Mouse (Mus musculus) embryonic facial prominence, embryonic 13.5 days (tissue): ENCODE results near the gene Zc3h18. TPM values are rescaled to one million over a fixed set of nuclear protein-coding genes. Genes with fewer than 3 reads are reported as not detected.

Experiments used
- ATAC-seq: fragments of 200-750 bp; cut with Nextera tagmentation; 2 replicates; pipeline ENCODE4 v1.8.0; 2017; ENCODE audit warnings: low read depth; ENCODE audit not compliant: insufficient number of reproducible peaks, insufficient read depth, low FRiP score, low TSS enrichment
- H3K27ac ChIP-seq: fragments of 300-500 bp; sonication (generic); 2 replicates; pipeline ENCODE4 v1.5.1; 2015; ENCODE audit warnings: moderate library complexity, mild to moderate bottlenecking, inconsistent platforms
- H3K27me3 ChIP-seq: fragments of 300-500 bp; sonication (generic); 2 replicates; pipeline ENCODE4 v1.6.1; 2015; ENCODE audit warnings: mild to moderate bottlenecking, inconsistent platforms
- H3K36me3 ChIP-seq: fragments of 300-500 bp; sonication (generic); 2 replicates; pipeline ENCODE4 v1.6.1; 2015; ENCODE audit warnings: mild to moderate bottlenecking, inconsistent platforms
- H3K4me1 ChIP-seq: fragments of 300-500 bp; sonication (generic); 2 replicates; pipeline ENCODE4 v1.6.1; 2015; ENCODE audit warnings: inconsistent platforms
- H3K4me2 ChIP-seq: fragments of 300-500 bp; sonication (generic); 2 replicates; pipeline ENCODE4 v1.6.1; 2015; ENCODE audit warnings: moderate library complexity, mild to moderate bottlenecking, inconsistent platforms
- H3K4me3 ChIP-seq: fragments of 300-500 bp; sonication (generic); 2 replicates; pipeline ENCODE4 v1.5.1; 2015; ENCODE audit warnings: mild to moderate bottlenecking, inconsistent platforms
- H3K9ac ChIP-seq: fragments of 300-500 bp; sonication (generic); 2 replicates; pipeline ENCODE4 v1.6.1; 2015; ENCODE audit warnings: mild to moderate bottlenecking, inconsistent platforms
- H3K9me3 ChIP-seq: fragments of 300-500 bp; sonication (generic); 2 replicates; pipeline ENCODE4 v1.6.1; 2016; ENCODE audit warnings: inconsistent platforms
- WGBS: fragments of 180-500 bp; shearing (Covaris S2); methylation state at CpG from one replicate; pipeline ENCODE4 v1.1.7; 2015; ENCODE audit warnings: mixed read lengths; 5-methylcytosine and 5-hydroxymethylcytosine counted together
- polyA plus RNA-seq: library from polyadenylated mRNA; unstranded; fragments of >200 nt; fragmentation: Nextera tagmentation; extraction: Ambion mirVana; gene quantifications from 2 replicates; pipeline ENCODE4 v1.2.1, GENCODE M21; 2015

The Zc3h18 gene
- polyA plus RNA-seq, 1 experiment from 2014 or later = 54.8 TPM

GRCm38 (mm10) chr8:122442781-122443180 is 66.4 kb downstream of the Zc3h18 start:
- H3K27ac ChIP-seq = peak overlapping the region; percentile 85
- peak overlapping the region; percentile 77 for H3K4me3 ChIP-seq
- peak; percentile 8; the same call in 1 of the 2 replicates for ATAC-seq
- peak overlapping the region; percentile 81 for H3K9ac ChIP-seq
- peaks cover 19% of the 10 kb centered on the region for H3K36me3 ChIP-seq
- WGBS = under 1% methylated on average over 12 of the region's 12 CpGs
- no peaks in the 10 kb centered on the region for H3K27me3 ChIP-seq
- H3K4me1 ChIP-seq = peaks cover 35% of the 10 kb centered on the region
- H3K9me3 ChIP-seq = no peaks in the 10 kb centered on the region
- peak overlapping the region; percentile 97 for H3K4me2 ChIP-seq

- Histone ChIP-seq H3K4me1 (peaks cover 29% of the 10 kb centered on the region), H3K4me3 (peak within 1 kb of the TSS; percentile 77), H3K4me2 (peak within 1 kb of the TSS; percentile 97), H3K27ac (peak within 1 kb of the TSS; percentile 93), H3K27me3 (no peaks in the 10 kb centered on the region), H3K36me3 (peaks cover 13% of the 10 kb centered on the region), H3K9me3 (no peaks in the 10 kb centered on the region), H3K9ac (peak within 1 kb of the TSS; percentile 81)
- under 1% methylated on average over 47 of the region's 47 CpGs for WGBS
- peak; percentile 98 for ATAC-seq
These were observed 67.0 kb downstream of the Zc3h18 start, which contains the start of gene Mvd for GRCm38 (mm10) chr8:122443262-122444006. Gene Mvd, minus strand, starts transcription at chr8:122443422.

GRCm38 (mm10) chr8:122444058-122444748 is 67.8 kb downstream of the Zc3h18 start:
- peak overlapping the region; percentile 81 for H3K9ac ChIP-seq
- H3K27ac ChIP-seq = peak overlapping the region; percentile 93
- H3K9me3 ChIP-seq = no peaks in the 10 kb centered on the region
- H3K4me2 ChIP-seq = peak overlapping the region; percentile 97
- H3K4me1 ChIP-seq = peaks cover 29% of the 10 kb centered on the region
- peaks cover 6% of the 10 kb centered on the region for H3K36me3 ChIP-seq
- H3K4me3 ChIP-seq = peak overlapping the region; percentile 77
- no peaks in the 10 kb centered on the region for H3K27me3 ChIP-seq
- WGBS = 10% methylated on average over 19 of the region's 19 CpGs
- peak; percentile 33; the same call in 1 of the 2 replicates for ATAC-seq

- no peaks in the 10 kb centered on the region for H3K36me3 ChIP-seq
- H3K27ac ChIP-seq = peak overlapping the region; percentile 93
- WGBS = 68% methylated on average over 3 of the region's 3 CpGs
- ATAC-seq = no peak
- H3K9ac ChIP-seq = no peak overlapping the region
- H3K4me3 ChIP-seq = peak overlapping the region; percentile 77; the same call in 1 of the 2 replicates
- peaks cover 29% of the 10 kb centered on the region for H3K4me1 ChIP-seq
- peak overlapping the region; percentile 21; the same call in 1 of the 2 replicates for H3K4me2 ChIP-seq
- H3K9me3 ChIP-seq = no peaks in the 10 kb centered on the region
- no peaks in the 10 kb centered on the region for H3K27me3 ChIP-seq
These were observed 68.8 kb downstream of the Zc3h18 start for GRCm38 (mm10) chr8:122445203-122445602.

- H3K4me3 ChIP-seq = no peak overlapping the region
- no peak for ATAC-seq
These were observed 74.8 kb downstream of the Zc3h18 start for GRCm38 (mm10) chr8:122451161-122451703.

GRCm38 (mm10) chr8:122452154-122452553 is 75.7 kb downstream of the Zc3h18 start:
- H3K4me2 ChIP-seq = no peak overlapping the region
- no peaks in the 10 kb centered on the region for H3K9me3 ChIP-seq
- peaks cover 10% of the 10 kb centered on the region; the same call in 1 of the 2 replicates for H3K27me3 ChIP-seq
- no peak overlapping the region for H3K4me3 ChIP-seq
- no peaks in the 10 kb centered on the region for H3K4me1 ChIP-seq
- 87% methylated on average over 10 of the region's 10 CpGs for WGBS
- H3K27ac ChIP-seq = no peak overlapping the region
- ATAC-seq = no peak
- no peak overlapping the region for H3K9ac ChIP-seq
- no peaks in the 10 kb centered on the region for H3K36me3 ChIP-seq

More at GRCm38 (mm10) chr8:122451161-122451703, 74.8 kb downstream of the Zc3h18 start:
- Histone ChIP-seq H3K27me3 (peaks cover 3% of the 10 kb centered on the region; the same call in 1 of the 2 replicates), H3K4me2 (no peak overlapping the region), H3K4me1 (no peaks in the 10 kb centered on the region), H3K27ac (no peak overlapping the region), H3K9me3 (no peaks in the 10 kb centered on the region), H3K36me3 (no peaks in the 10 kb centered on the region), H3K9ac (peak overlapping the region; percentile 40; the same call in 1 of the 2 replicates)
- WGBS = 82% methylated on average over 7 of the region's 7 CpGs

- no peak overlapping the region for H3K27ac ChIP-seq
- no peak for ATAC-seq
- H3K4me2 ChIP-seq = no peak overlapping the region
- H3K9ac ChIP-seq = no peak overlapping the region
- H3K27me3 ChIP-seq = peaks cover 32% of the 10 kb centered on the region
- H3K4me1 ChIP-seq = no peaks in the 10 kb centered on the region
- no peaks in the 10 kb centered on the region for H3K9me3 ChIP-seq
- 86% methylated on average over 6 of the region's 6 CpGs for WGBS
- H3K4me3 ChIP-seq = no peak overlapping the region
- H3K36me3 ChIP-seq = no peaks in the 10 kb centered on the region
These were observed 78.0 kb downstream of the Zc3h18 start for GRCm38 (mm10) chr8:122454409-122454808.

- WGBS = 66% methylated on average over 11 of the region's 11 CpGs
These were observed 80.8 kb downstream of the Zc3h18 start for GRCm38 (mm10) chr8:122457171-122457570.

GRCm38 (mm10) chr8:122459218-122459900 is 83.0 kb downstream of the Zc3h18 start:
- Histone ChIP-seq H3K4me2 (peak overlapping the region; percentile 56; the same call in 1 of the 2 replicates), H3K9me3 (no peaks in the 10 kb centered on the region), H3K27me3 (peaks cover 70% of the 10 kb centered on the region), H3K4me1 (peaks cover 27% of the 10 kb centered on the region), H3K27ac (no peak overlapping the region), H3K9ac (no peak overlapping the region), H3K4me3 (no peak overlapping the region), H3K36me3 (no peaks in the 10 kb centered on the region)
- 61% methylated on average over 6 of the region's 6 CpGs for WGBS
- ATAC-seq = no peak

More at GRCm38 (mm10) chr8:122457171-122457570, 80.8 kb downstream of the Zc3h18 start:
- Histone ChIP-seq H3K27ac (no peak overlapping the region), H3K36me3 (no peaks in the 10 kb centered on the region), H3K9ac (no peak overlapping the region), H3K4me3 (no peak overlapping the region), H3K9me3 (no peaks in the 10 kb centered on the region), H3K4me1 (peaks cover 22% of the 10 kb centered on the region), H3K27me3 (peaks cover 60% of the 10 kb centered on the region), H3K4me2 (no peak overlapping the region)
- no peak for ATAC-seq

- Histone ChIP-seq H3K9me3 (no peaks in the 10 kb centered on the region), H3K4me1 (peaks cover 27% of the 10 kb centered on the region), H3K27me3 (peaks cover 70% of the 10 kb centered on the region), H3K36me3 (peaks cover 3% of the 10 kb centered on the region; the same call in 1 of the 2 replicates), H3K9ac (peak overlapping the region; percentile 37; the same call in 1 of the 2 replicates), H3K4me3 (peak overlapping the region; percentile 28), H3K4me2 (peak overlapping the region; percentile 56), H3K27ac (no peak overlapping the region)
- WGBS = 24% methylated on average over 7 of the region's 7 CpGs
- no peak for ATAC-seq
These were observed 83.6 kb downstream of the Zc3h18 start for GRCm38 (mm10) chr8:122459990-122460389.
